Comparison of ENCODE assay signal across 19 mouse cellular contexts in the genomic region with DNA sequence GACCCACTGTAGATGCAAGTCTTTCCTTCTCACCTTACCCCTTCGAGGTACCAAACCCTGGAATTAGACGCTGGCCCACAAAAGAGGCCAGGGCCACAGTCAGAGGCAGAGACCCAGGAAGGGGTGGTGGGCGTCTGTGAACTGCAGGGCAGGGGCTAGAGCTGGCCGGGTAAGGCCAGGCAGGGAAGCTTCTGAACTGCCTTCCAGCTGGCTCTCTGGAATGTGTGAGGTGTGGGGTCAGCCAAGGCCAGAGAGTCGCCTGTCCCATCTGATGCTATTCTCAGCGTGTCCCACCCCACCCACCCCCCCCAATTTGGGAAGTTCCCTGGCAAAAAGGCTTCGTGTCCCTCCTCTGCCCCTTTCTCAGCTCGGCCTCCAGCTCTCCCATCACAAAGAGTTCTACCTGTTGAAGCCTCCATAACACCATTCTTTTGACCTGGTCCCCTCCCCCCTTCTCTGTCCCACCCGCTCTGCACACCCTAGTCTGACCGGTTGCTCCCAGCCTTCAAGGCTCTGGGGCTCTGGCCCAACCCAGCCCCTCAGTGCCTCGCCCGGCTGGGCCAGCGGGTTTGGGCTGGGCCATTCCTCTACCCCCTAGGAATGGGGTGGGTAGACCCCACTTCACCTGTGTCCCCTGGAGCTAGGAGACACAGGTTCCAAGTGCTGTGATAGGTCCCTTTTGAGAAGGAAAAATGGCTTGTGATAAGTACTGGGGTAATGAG. TPM values are rescaled to one million over a fixed set of nuclear protein-coding genes. Genes with fewer than 3 reads are reported as not detected.
A peak's percentile ranks its signal among the peaks of the same experiment; 100 is the strongest.
DNase-seq lines count a peak whose midpoint lies in the region; ATAC-seq and TF ChIP-seq lines count a peak whose summit lies in the region.
"Had no signal": no experiment of that assay in that cellular context is flagged by ENCODE, and none has a peak within 500 bp of the region (broad histone marks: within the 10 kb centered on the region; RNA-seq: fewer than 3 reads in every experiment).

No protein-coding gene starts in this region.

- H3K27ac ChIP-seq in embryonic facial prominence, embryonic 12.5 days, result no peak overlapping the region
- H3K27ac ChIP-seq in embryonic facial prominence, embryonic 10.5 days (replicated peaks), result no peak overlapping the region
- no peak overlapping the region for H3K27ac ChIP-seq in liver, postnatal 0 days (ENCODE audit: low read depth)
- H3K27ac ChIP-seq in liver, embryonic 11.5 days (ENCODE audit: low read depth, low read length), result no peak overlapping the region
- peak overlapping the region; percentile 56 for H3K27ac ChIP-seq in heart, embryonic 12.5 days (ENCODE audit: poor library complexity, severe bottlenecking)
- H3K27ac ChIP-seq in forebrain, embryonic 16.5 days (ENCODE audit: low read length), result no peak overlapping the region
- H3K27ac ChIP-seq: macrophage; midbrain, embryonic 12.5 days; neural tube, embryonic 13.5 days had no signal

- TF ChIP-seq EP300 in liver, postnatal 0 days (IDR thresholded peaks at IDR 0.05; ENCODE audit: low read depth), result no peak

- 81% methylated on average over 13 of the region's 13 CpGs for WGBS in embryonic facial prominence, embryonic 12.5 days
- WGBS in embryonic facial prominence, embryonic 10.5 days, result 83% methylated on average over 13 of the region's 13 CpGs
- 92% methylated on average over 11 of the region's 13 CpGs for whole genome bisulfite sequencing in liver, postnatal 0 days (ENCODE audit: insufficient replicate concordance)
- 81% methylated on average over 13 of the region's 13 CpGs for WGBS in liver, embryonic 11.5 days
- WGBS in heart, embryonic 12.5 days, result 64% methylated on average over 13 of the region's 13 CpGs
- 87% methylated on average over 13 of the region's 13 CpGs for WGBS in forebrain, embryonic 16.5 days

- no peaks in the 10 kb centered on the region for H3K9me3 ChIP-seq in embryonic facial prominence, embryonic 12.5 days
- H3K9me3 ChIP-seq in embryonic facial prominence, embryonic 10.5 days, result no peaks in the 10 kb centered on the region
- no peaks in the 10 kb centered on the region for H3K9me3 ChIP-seq in liver, postnatal 0 days (ENCODE audit: low read length)
- H3K9me3 ChIP-seq in liver, embryonic 11.5 days (ENCODE audit: control insufficient read depth, low read length), result no peaks in the 10 kb centered on the region
- H3K9me3 ChIP-seq in heart, embryonic 12.5 days (replicated peaks), result no peaks in the 10 kb centered on the region
- H3K9me3 ChIP-seq in forebrain, embryonic 16.5 days (ENCODE audit: control insufficient read depth, low read length), result no peaks in the 10 kb centered on the region
- H3K9me3 ChIP-seq: midbrain, embryonic 12.5 days; neural tube, embryonic 13.5 days had no signal

- no peak for TF ChIP-seq CTCF in liver, postnatal 0 days (IDR thresholded peaks at IDR 0.05; ENCODE audit: low read depth)

- H3K4me1 ChIP-seq in embryonic facial prominence, embryonic 12.5 days, result peaks cover 13% of the 10 kb centered on the region
- peaks cover 25% of the 10 kb centered on the region for H3K4me1 ChIP-seq in embryonic facial prominence, embryonic 10.5 days
- H3K4me1 ChIP-seq in liver, postnatal 0 days (ENCODE audit: insufficient read depth), result peaks cover 14% of the 10 kb centered on the region
- peaks cover 15% of the 10 kb centered on the region for H3K4me1 ChIP-seq in liver, embryonic 11.5 days (replicated peaks; ENCODE audit: control insufficient read depth, insufficient read depth, low read length)
- peaks cover 84% of the 10 kb centered on the region for H3K4me1 ChIP-seq in heart, embryonic 12.5 days (replicated peaks)
- peaks cover 40% of the 10 kb centered on the region for H3K4me1 ChIP-seq in forebrain, embryonic 16.5 days (replicated peaks; ENCODE audit: control insufficient read depth, insufficient read depth, low read length)

- no peak overlapping the region for H3K4me2 ChIP-seq in embryonic facial prominence, embryonic 12.5 days (replicated peaks)
- H3K4me2 ChIP-seq in liver, postnatal 0 days (ENCODE audit: low read depth, low read length), result no peak overlapping the region
- no peak overlapping the region for H3K4me2 ChIP-seq in liver, embryonic 11.5 days
- H3K4me2 ChIP-seq in heart, embryonic 12.5 days, result peak overlapping the region; percentile 16
- no peak overlapping the region for H3K4me2 ChIP-seq in forebrain, embryonic 16.5 days (ENCODE audit: low read length)
- H3K4me2 ChIP-seq: midbrain, embryonic 12.5 days; neural tube, embryonic 13.5 days had no signal

- no peak for ATAC-seq in embryonic facial prominence, embryonic 12.5 days (ENCODE audit: insufficient number of reproducible peaks, insufficient read depth, low FRiP score, low TSS enrichment)
- no peak for ATAC-seq in liver, postnatal 0 days
- no peak for ATAC-seq in liver, embryonic 11.5 days (replicated peaks; ENCODE audit: low FRiP score)
- no peak for ATAC-seq in heart, embryonic 12.5 days (ENCODE audit: insufficient number of reproducible peaks, low FRiP score)
- no peak for ATAC-seq in forebrain, embryonic 16.5 days
- ATAC-seq: forebrain, postnatal 0 days had no signal

- no peak overlapping the region for H3K4me3 ChIP-seq in embryonic facial prominence, embryonic 12.5 days
- no peak overlapping the region for H3K4me3 ChIP-seq in embryonic facial prominence, embryonic 10.5 days
- H3K4me3 ChIP-seq in liver, postnatal 0 days (ENCODE audit: low read depth, low read length), result no peak overlapping the region
- H3K4me3 ChIP-seq in liver, embryonic 11.5 days (ENCODE audit: low read depth, low read length), result no peak overlapping the region; the same call in 1 of the 2 replicates
- H3K4me3 ChIP-seq in heart, embryonic 12.5 days, result no peak overlapping the region
- H3K4me3 ChIP-seq in forebrain, embryonic 16.5 days (replicated peaks; ENCODE audit: low read length), result no peak overlapping the region
- H3K4me3 ChIP-seq: erythroblast, embryonic 14.5 days; midbrain, embryonic 12.5 days; neural tube, embryonic 13.5 days had no signal

- H3K27me3 ChIP-seq in embryonic facial prominence, embryonic 12.5 days, result no peaks in the 10 kb centered on the region
- H3K27me3 ChIP-seq in embryonic facial prominence, embryonic 10.5 days (replicated peaks; ENCODE audit: low read depth, poor library complexity, severe bottlenecking), result no peaks in the 10 kb centered on the region
- no peaks in the 10 kb centered on the region for H3K27me3 ChIP-seq in liver, postnatal 0 days (ENCODE audit: insufficient read depth, low read length)
- no peaks in the 10 kb centered on the region for H3K27me3 ChIP-seq in liver, embryonic 11.5 days (replicated peaks; ENCODE audit: control insufficient read depth, insufficient read depth, low read length)
- H3K27me3 ChIP-seq in heart, embryonic 12.5 days (replicated peaks), result no peaks in the 10 kb centered on the region
- H3K27me3 ChIP-seq in forebrain, embryonic 16.5 days (replicated peaks; ENCODE audit: control insufficient read depth, insufficient read depth, low read length), result no peaks in the 10 kb centered on the region
- H3K27me3 ChIP-seq: midbrain, embryonic 12.5 days; neural tube, embryonic 13.5 days had no signal

- H3K9ac ChIP-seq in embryonic facial prominence, embryonic 12.5 days, result 0 out of 2 replicates have a peak overlapping the region, but pooled peaks have one; percentile 27
- no peak overlapping the region for H3K9ac ChIP-seq in liver, postnatal 0 days (replicated peaks)
- no peak overlapping the region for H3K9ac ChIP-seq in liver, embryonic 11.5 days (ENCODE audit: low read depth, low read length)
- H3K9ac ChIP-seq in heart, embryonic 12.5 days, result peak overlapping the region; percentile 38; the same call in 1 of the 2 replicates
- no peak overlapping the region for H3K9ac ChIP-seq in forebrain, embryonic 16.5 days (replicated peaks; ENCODE audit: low read depth, low read length)
- H3K9ac ChIP-seq: forebrain, postnatal 0 days; midbrain, embryonic 12.5 days had no signal

- no peak for DNase-seq in embryonic facial prominence, embryonic 10.5 days (ENCODE audit: low spot score)
- DNase-seq in liver, postnatal 0 days, result peak; percentile 11
- DNase-seq in liver, embryonic 11.5 days (ENCODE audit: low spot score), result no peak
- peak; percentile 51 for DNase-seq in heart, postnatal 4 days
- no peak for DNase-seq in layer of hippocampus, postnatal 14 days (ENCODE audit: low spot score in 2 of 2)
- DNase-seq: adrenal gland, adult 2 months; cerebellum, postnatal 10 days; forebrain, postnatal 0 days; kidney, adult 9 months; kidney, postnatal 4 days; liver; thymus, adult 2 months had no signal

- peaks cover 62% of the 10 kb centered on the region for H3K36me3 ChIP-seq in embryonic facial prominence, embryonic 12.5 days
- peaks cover 83% of the 10 kb centered on the region for H3K36me3 ChIP-seq in embryonic facial prominence, embryonic 10.5 days (replicated peaks)
- H3K36me3 ChIP-seq in liver, postnatal 0 days (replicated peaks; ENCODE audit: insufficient read depth, low read length), result peaks cover 65% of the 10 kb centered on the region
- H3K36me3 ChIP-seq in liver, embryonic 11.5 days (ENCODE audit: control insufficient read depth, insufficient read depth, low read length), result peaks cover 30% of the 10 kb centered on the region
- H3K36me3 ChIP-seq in heart, embryonic 12.5 days, result peaks cover 82% of the 10 kb centered on the region
- peaks cover 5% of the 10 kb centered on the region for H3K36me3 ChIP-seq in forebrain, embryonic 16.5 days (ENCODE audit: control insufficient read depth, insufficient read depth)

RNA-seq across cellular contexts. Expression of gene Tsc22d4, which starts 7.7 kb away (rescaled TPM):
- 129 and 133 TPM in 2 replicates for polyA plus RNA-seq in embryonic facial prominence, embryonic 12.5 days (2016; fragmentation: Nextera tagmentation; extraction: Ambion mirVana)
- 89.8 and 94.3 TPM in 2 replicates for polyA plus RNA-seq in embryonic facial prominence, embryonic 10.5 days (2016; fragmentation: Nextera tagmentation; extraction: Ambion mirVana)
- 65.3 and 65.9 TPM in 2 replicates for polyA plus RNA-seq in liver, postnatal 0 days (2015; fragmentation: Nextera tagmentation; extraction: Ambion mirVana)
- 129 and 134 TPM in 2 replicates for polyA plus RNA-seq in liver, embryonic 11.5 days (2014; fragmentation: Nextera tagmentation; extraction: Ambion mirVana)
- polyA plus RNA-seq in heart, embryonic 12.5 days (2016; fragmentation: Nextera tagmentation; extraction: Ambion mirVana), result 144 and 154 TPM in 2 replicates
- 100 to 1,000 TPM; 230 to 231 TPM for total RNA-seq in heart, postnatal 4 days (2021)
- 100 to 1,000 TPM; 213 to 225 TPM for total RNA-seq in layer of hippocampus, postnatal 14 days (2021)
- 69.1 and 72.2 TPM in 2 replicates for polyA plus RNA-seq in forebrain, embryonic 16.5 days (2015; fragmentation: Nextera tagmentation; extraction: Ambion mirVana)

RNA-seq across cellular contexts. Expression of gene Nyap1, which starts 11.9 kb away (rescaled TPM):
- polyA plus RNA-seq in embryonic facial prominence, embryonic 12.5 days (2016; fragmentation: Nextera tagmentation; extraction: Ambion mirVana), result 3.7 and 4.6 TPM in 2 replicates
- 3.0 and 3.6 TPM in 2 replicates for polyA plus RNA-seq in embryonic facial prominence, embryonic 10.5 days (2016; fragmentation: Nextera tagmentation; extraction: Ambion mirVana)
- 0.11 and 0.18 TPM in 2 replicates for polyA plus RNA-seq in liver, postnatal 0 days (2015; fragmentation: Nextera tagmentation; extraction: Ambion mirVana)
- 0.39 and 0.43 TPM in 2 replicates for polyA plus RNA-seq in liver, embryonic 11.5 days (2014; fragmentation: Nextera tagmentation; extraction: Ambion mirVana)
- polyA plus RNA-seq in heart, embryonic 12.5 days (2016; fragmentation: Nextera tagmentation; extraction: Ambion mirVana), result 1.2 and 1.7 TPM in 2 replicates
- total RNA-seq in heart, postnatal 4 days (2021), result 1 to 10 TPM; 3.1 to 3.3 TPM
- total RNA-seq in layer of hippocampus, postnatal 14 days (2021), result 10 to 100 TPM; 73.9 to 75.0 TPM
- polyA plus RNA-seq in forebrain, embryonic 16.5 days (2015; fragmentation: Nextera tagmentation; extraction: Ambion mirVana), result 52.3 and 59.8 TPM in 2 replicates

RNA-seq across cellular contexts. Expression of gene Ppp1r35, which starts 25.4 kb away (rescaled TPM):
- polyA plus RNA-seq in embryonic facial prominence, embryonic 12.5 days (2016; fragmentation: Nextera tagmentation; extraction: Ambion mirVana), result 51.3 and 51.9 TPM in 2 replicates
- 47.9 and 49.1 TPM in 2 replicates for polyA plus RNA-seq in embryonic facial prominence, embryonic 10.5 days (2016; fragmentation: Nextera tagmentation; extraction: Ambion mirVana)
- 13.4 and 18.1 TPM in 2 replicates for polyA plus RNA-seq in liver, postnatal 0 days (2015; fragmentation: Nextera tagmentation; extraction: Ambion mirVana)
- polyA plus RNA-seq in liver, embryonic 11.5 days (2014; fragmentation: Nextera tagmentation; extraction: Ambion mirVana), result 49.4 and 55.0 TPM in 2 replicates
- 28.0 and 31.8 TPM in 2 replicates for polyA plus RNA-seq in heart, embryonic 12.5 days (2016; fragmentation: Nextera tagmentation; extraction: Ambion mirVana)
- 10 to 100 TPM; 16.5 to 17.1 TPM for total RNA-seq in heart, postnatal 4 days (2021)
- total RNA-seq in layer of hippocampus, postnatal 14 days (2021), result 10 to 100 TPM; 24.2 to 27.3 TPM
- polyA plus RNA-seq in forebrain, embryonic 16.5 days (2015; fragmentation: Nextera tagmentation; extraction: Ambion mirVana), result 28.7 and 34.4 TPM in 2 replicates

RNA-seq across cellular contexts. Expression of gene Mepce, which starts 34.2 kb away (rescaled TPM):
- polyA plus RNA-seq in embryonic facial prominence, embryonic 12.5 days (2016; fragmentation: Nextera tagmentation; extraction: Ambion mirVana), result 14.5 and 15.8 TPM in 2 replicates
- polyA plus RNA-seq in embryonic facial prominence, embryonic 10.5 days (2016; fragmentation: Nextera tagmentation; extraction: Ambion mirVana), result 9.1 and 11.5 TPM in 2 replicates
- 4.7 and 5.0 TPM in 2 replicates for polyA plus RNA-seq in liver, postnatal 0 days (2015; fragmentation: Nextera tagmentation; extraction: Ambion mirVana)
- 9.3 and 11.1 TPM in 2 replicates for polyA plus RNA-seq in liver, embryonic 11.5 days (2014; fragmentation: Nextera tagmentation; extraction: Ambion mirVana)
- 8.8 and 11.0 TPM in 2 replicates for polyA plus RNA-seq in heart, embryonic 12.5 days (2016; fragmentation: Nextera tagmentation; extraction: Ambion mirVana)
- 10 to 100 TPM; 29.0 to 40.3 TPM for total RNA-seq in heart, postnatal 4 days (2021)
- total RNA-seq in layer of hippocampus, postnatal 14 days (2021), result 10 to 100 TPM; 33.4 to 42.0 TPM
- 10.2 and 11.9 TPM in 2 replicates for polyA plus RNA-seq in forebrain, embryonic 16.5 days (2015; fragmentation: Nextera tagmentation; extraction: Ambion mirVana)

RNA-seq across cellular contexts. Expression of gene Zcwpw1, which starts 34.3 kb away (rescaled TPM):
- 38.2 and 39.3 TPM in 2 replicates for polyA plus RNA-seq in embryonic facial prominence, embryonic 12.5 days (2016; fragmentation: Nextera tagmentation; extraction: Ambion mirVana)
- 14.5 and 17.5 TPM in 2 replicates for polyA plus RNA-seq in embryonic facial prominence, embryonic 10.5 days (2016; fragmentation: Nextera tagmentation; extraction: Ambion mirVana)
- polyA plus RNA-seq in liver, postnatal 0 days (2015; fragmentation: Nextera tagmentation; extraction: Ambion mirVana), result 1.5 and 1.9 TPM in 2 replicates
- 10.2 and 13.1 TPM in 2 replicates for polyA plus RNA-seq in liver, embryonic 11.5 days (2014; fragmentation: Nextera tagmentation; extraction: Ambion mirVana)
- polyA plus RNA-seq in heart, embryonic 12.5 days (2016; fragmentation: Nextera tagmentation; extraction: Ambion mirVana), result 10.9 and 11.4 TPM in 2 replicates
- 1 to 10 TPM; 2.4 to 3.2 TPM for total RNA-seq in heart, postnatal 4 days (2021)
- 1 to 10 TPM; 5.0 to 5.7 TPM for total RNA-seq in layer of hippocampus, postnatal 14 days (2021)
- polyA plus RNA-seq in forebrain, embryonic 16.5 days (2015; fragmentation: Nextera tagmentation; extraction: Ambion mirVana), result 11.1 and 11.2 TPM in 2 replicates

Comparison
In these comparisons a context has a peak if more than half of its experiments do, and no peak if none do; other contexts are left out.
1. DNase-seq: peak in liver, postnatal 0 days (single experiment) and heart, postnatal 4 days (single experiment); none in embryonic facial prominence, embryonic 10.5 days (single experiment), liver, embryonic 11.5 days (single experiment) and layer of hippocampus, postnatal 14 days (0 of 2).
2. H3K9ac ChIP-seq: peak in embryonic facial prominence, embryonic 12.5 days (single experiment) and heart, embryonic 12.5 days (single experiment); none in liver, postnatal 0 days (single experiment), liver, embryonic 11.5 days (single experiment) and forebrain, embryonic 16.5 days (single experiment).